26 mouse cellular contexts compared by ENCODE assay signal in genomic region chr1:20877355-20877754, GRCm38 (mm10). TPM values are rescaled to one million over a fixed set of nuclear protein-coding genes. Genes with fewer than 3 reads are reported as not detected.
DNase-seq lines count a peak whose midpoint lies in the region; ATAC-seq and TF ChIP-seq lines count a peak whose summit lies in the region.
"Had no signal": no experiment of that assay in that cellular context is flagged by ENCODE, and none has a peak within 500 bp of the region (broad histone marks: within the 10 kb centered on the region; RNA-seq: fewer than 3 reads in every experiment).

No protein-coding gene starts in this region.

- ATAC-seq in hindbrain, embryonic 15.5 days (ENCODE audit: low FRiP score, low read depth), result peak; percentile 61
- no peak for ATAC-seq in hindbrain, embryonic 12.5 days (ENCODE audit: low FRiP score)
- ATAC-seq in Patski, result peak; percentile 37
- peak; percentile 55 for ATAC-seq in neural tube, embryonic 14.5 days (ENCODE audit: low read depth)
- ATAC-seq: activated CD4-positive, CD25-positive, alpha-beta regulatory T cell, adult 4 months; CD4-positive, CD25-positive, alpha-beta regulatory T cell, adult 4 months; intestine, embryonic 16.5 days; liver, embryonic 12.5 days; midbrain, embryonic 13.5 days had no signal

- no peak overlapping the region for H3K27ac ChIP-seq in cerebellum, adult 2 months (ENCODE audit: insufficient read depth, low read length)
- H3K27ac ChIP-seq in hindbrain, embryonic 15.5 days (replicated peaks), result no peak overlapping the region
- no peak overlapping the region for H3K27ac ChIP-seq in hindbrain, embryonic 12.5 days
- 0 out of 2 replicates have a peak overlapping the region, but pooled peaks have one; percentile 16 for H3K27ac ChIP-seq in neural tube, embryonic 14.5 days (ENCODE audit: low read depth, low read length)
- H3K27ac ChIP-seq: forebrain, embryonic 12.5 days; heart, embryonic 10.5 days; layer of hippocampus, adult 2 months; limb, embryonic 13.5 days; liver, embryonic 12.5 days; midbrain, embryonic 13.5 days; stomach, postnatal 0 days had no signal

- H3K27me3 ChIP-seq in cerebellum, adult 2 months (ENCODE audit: control insufficient read depth, insufficient read depth, low read length), result no peaks in the 10 kb centered on the region
- H3K27me3 ChIP-seq in hindbrain, embryonic 15.5 days, result no peaks in the 10 kb centered on the region
- H3K27me3 ChIP-seq in hindbrain, embryonic 12.5 days, result no peaks in the 10 kb centered on the region
- H3K27me3 ChIP-seq in Patski, result no peaks in the 10 kb centered on the region
- H3K27me3 ChIP-seq in neural tube, embryonic 14.5 days (ENCODE audit: control insufficient read depth, insufficient read depth, low read length), result no peaks in the 10 kb centered on the region
- H3K27me3 ChIP-seq: forebrain, embryonic 12.5 days; limb, embryonic 13.5 days; liver, embryonic 12.5 days; midbrain, embryonic 13.5 days had no signal

- H3K36me3 ChIP-seq in hindbrain, embryonic 15.5 days, result no peaks in the 10 kb centered on the region
- no peaks in the 10 kb centered on the region for H3K36me3 ChIP-seq in hindbrain, embryonic 12.5 days
- no peaks in the 10 kb centered on the region for H3K36me3 ChIP-seq in neural tube, embryonic 14.5 days (ENCODE audit: control insufficient read depth, insufficient read depth, low read length)
- H3K36me3 ChIP-seq: forebrain, embryonic 12.5 days; heart, embryonic 10.5 days; limb, embryonic 13.5 days; liver, embryonic 12.5 days; midbrain, embryonic 13.5 days had no signal

- no peaks in the 10 kb centered on the region for H3K4me1 ChIP-seq in cerebellum, adult 2 months (ENCODE audit: control insufficient read depth, insufficient read depth, low read length)
- H3K4me1 ChIP-seq in hindbrain, embryonic 15.5 days (replicated peaks), result 0 out of 2 replicates have a peak, but pooled peaks cover 6% of the 10 kb centered on the region
- H3K4me1 ChIP-seq in hindbrain, embryonic 12.5 days, result no peaks in the 10 kb centered on the region
- no peaks in the 10 kb centered on the region for H3K4me1 ChIP-seq in neural tube, embryonic 14.5 days (ENCODE audit: control insufficient read depth, insufficient read depth, low read length)
- H3K4me1 ChIP-seq: forebrain, embryonic 12.5 days; heart, embryonic 10.5 days; limb, embryonic 13.5 days; liver, embryonic 12.5 days; midbrain, embryonic 13.5 days had no signal

- CTCF ChIA-PET in Patski (lab: Charles Lee), result interaction anchor here (0.9 kb wide), 2 partner anchors 9 to 16 kb away, joined by 3 to 4 read pairs; no protein-coding TSS in a partner anchor

- H3K9me3 ChIP-seq in hindbrain, embryonic 15.5 days, result no peaks in the 10 kb centered on the region
- no peaks in the 10 kb centered on the region; the same call in 1 of the 2 replicates for H3K9me3 ChIP-seq in hindbrain, embryonic 12.5 days (replicated peaks)
- no peaks in the 10 kb centered on the region for H3K9me3 ChIP-seq in neural tube, embryonic 14.5 days (ENCODE audit: control insufficient read depth, low read length)
- H3K9me3 ChIP-seq: forebrain, embryonic 12.5 days; heart, embryonic 10.5 days; limb, embryonic 13.5 days; liver, embryonic 12.5 days; midbrain, embryonic 13.5 days had no signal

- TF ChIP-seq POLR2A in cerebellum, adult 2 months (IDR thresholded peaks at IDR 0.05; ENCODE audit: borderline replicate concordance, insufficient read depth, low read length), result no peak

- H3K4me2 ChIP-seq in hindbrain, embryonic 15.5 days, result no peak overlapping the region
- H3K4me2 ChIP-seq in hindbrain, embryonic 12.5 days (replicated peaks), result no peak overlapping the region
- no peak overlapping the region for H3K4me2 ChIP-seq in neural tube, embryonic 14.5 days (ENCODE audit: low read depth, low read length)
- H3K4me2 ChIP-seq: forebrain, embryonic 12.5 days; limb, embryonic 13.5 days; liver, embryonic 12.5 days; midbrain, embryonic 13.5 days had no signal

- TF ChIP-seq CTCF in cerebellum, adult 2 months (IDR thresholded peaks at IDR 0.05; ENCODE audit: borderline replicate concordance, insufficient read depth, low read depth, low read length), result no peak
- no peak for TF ChIP-seq CTCF in Patski (IDR thresholded peaks at IDR 0.05)

- no peak overlapping the region for H3K4me3 ChIP-seq in cerebellum, adult 2 months (replicated peaks; ENCODE audit: insufficient read depth, low read depth, low read length)
- H3K4me3 ChIP-seq in hindbrain, embryonic 15.5 days, result no peak overlapping the region
- no peak overlapping the region for H3K4me3 ChIP-seq in hindbrain, embryonic 12.5 days
- H3K4me3 ChIP-seq in neural tube, embryonic 14.5 days (ENCODE audit: low read depth, low read length), result no peak overlapping the region
- H3K4me3 ChIP-seq: forebrain, embryonic 12.5 days; heart, embryonic 10.5 days; layer of hippocampus, adult 2 months; limb, embryonic 13.5 days; liver, embryonic 12.5 days; midbrain, embryonic 13.5 days; myocyte had no signal

- POLR2A ChIA-PET in Patski (lab: Charles Lee), result no interaction called here

- in situ Hi-C loops in Patski (cut with MboI; ENCODE audit: low pct_unique_long_range_greater_than_20kb), result no loop called here

- H3K9ac ChIP-seq in hindbrain, embryonic 15.5 days, result no peak overlapping the region
- H3K9ac ChIP-seq in hindbrain, embryonic 12.5 days, result no peak overlapping the region
- H3K9ac ChIP-seq in neural tube, embryonic 14.5 days (replicated peaks; ENCODE audit: low read depth, low read length), result no peak overlapping the region
- H3K9ac ChIP-seq: forebrain, embryonic 12.5 days; limb, embryonic 13.5 days; liver, embryonic 12.5 days; midbrain, embryonic 13.5 days had no signal

- DNase-seq in cerebellum, postnatal 10 days, result peak; percentile 24 to 54
- no peak for DNase-seq in cerebellum, adult 2 months
- no peak for DNase-seq in Patski (ENCODE audit: low read depth, low spot score)
- DNase-seq in lung, postnatal 10 days, result no peak
- DNase-seq in T-cell, adult 2 months (ENCODE audit: low spot score), result no peak
- DNase-seq: adrenal gland, postnatal 25 days; cerebellum, adult 9-11 months; kidney, adult 9 months; kidney, postnatal 14 days; lung, adult 18-20 months; lung, postnatal 14 days; right cerebral cortex, postnatal 14 days had no signal

RNA-seq across cellular contexts. Expression of gene Paqr8, which starts 13.1 kb away (rescaled TPM):
- 112 and 134 TPM in 2 replicates for polyA plus RNA-seq in cerebellum, adult 2 months (2012; rRNA removed)
- 33.0 and 38.6 TPM in 2 replicates for polyA plus RNA-seq in hindbrain, embryonic 15.5 days (2015; fragmentation: Nextera tagmentation; extraction: Ambion mirVana)
- polyA plus RNA-seq in hindbrain, embryonic 12.5 days (2016; fragmentation: Nextera tagmentation; extraction: Ambion mirVana), result 15.6 and 16.4 TPM in 2 replicates
- 7.5 TPM for polyA plus RNA-seq in Patski (2021)
- 33.2 and 35.6 TPM in 2 replicates for polyA plus RNA-seq in neural tube, embryonic 14.5 days (2014; fragmentation: Nextera tagmentation; extraction: Ambion mirVana)

RNA-seq across cellular contexts. Expression of gene Mcm3, which starts 57.2 kb away (rescaled TPM):
- 1.7 and 2.8 TPM in 2 replicates for polyA plus RNA-seq in cerebellum, adult 2 months (2012; rRNA removed)
- 25.9 and 29.2 TPM in 2 replicates for polyA plus RNA-seq in hindbrain, embryonic 15.5 days (2015; fragmentation: Nextera tagmentation; extraction: Ambion mirVana)
- 80.7 and 88.6 TPM in 2 replicates for polyA plus RNA-seq in hindbrain, embryonic 12.5 days (2016; fragmentation: Nextera tagmentation; extraction: Ambion mirVana)
- polyA plus RNA-seq in Patski (2021), result 57.3 TPM
- 10.4 and 16.7 TPM in 2 replicates for polyA plus RNA-seq in neural tube, embryonic 14.5 days (2014; fragmentation: Nextera tagmentation; extraction: Ambion mirVana)

Comparison
In these comparisons a context has a peak if more than half of its experiments do, and no peak if none do; other contexts are left out.
1. DNase-seq: peak in cerebellum, postnatal 10 days (2 of 2); none in cerebellum, adult 2 months (0 of 2), Patski (single experiment), lung, postnatal 10 days (single experiment) and T-cell, adult 2 months (single experiment).